Mouse (Mus musculus) A20 (cell line): ENCODE data around the gene Pak1.

Experiments used
- DNase-seq: peaks from one replicate; pipeline ENCODE4 v3.0.0-alpha.2; 2011; ENCODE audit warnings: low read depth, low spot score

The Pak1 gene

DNA sequence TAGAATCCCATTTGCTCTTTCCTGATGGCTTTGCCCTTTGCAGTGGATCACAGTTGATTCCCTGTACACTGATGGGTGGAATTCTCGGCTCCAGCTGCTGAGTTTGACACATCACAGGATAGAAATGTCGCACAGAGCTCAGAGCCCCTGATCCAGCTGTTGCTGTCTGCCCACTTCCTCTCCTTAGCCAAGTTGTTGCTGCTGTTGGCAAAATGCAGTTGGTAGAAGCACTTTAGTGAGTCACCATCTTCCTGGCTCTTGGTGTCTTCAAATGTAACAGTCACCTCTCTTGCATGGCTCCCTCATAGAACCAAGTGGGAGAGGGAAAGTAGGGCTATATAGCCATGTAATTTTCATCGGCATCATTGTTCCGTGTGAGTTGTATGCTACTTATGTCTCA lies 11.2 kb upstream of the Pak1 start:
- no peak for DNase-seq

- no peak for DNase-seq
Measured at GRCm38 (mm10) chr7:97780222-97780621, 8.1 kb upstream of the Pak1 start.

GRCm38 (mm10) chr7:97780815-97781214 lies 7.5 kb upstream of the Pak1 start:
- no peak for DNase-seq

GRCm38 (mm10) chr7:97781496-97781895 lies 6.8 kb upstream of the Pak1 start:
- no peak for DNase-seq

- no peak for DNase-seq
Measured at GRCm38 (mm10) chr7:97783523-97783922, 4.8 kb upstream of the Pak1 start.

DNA sequence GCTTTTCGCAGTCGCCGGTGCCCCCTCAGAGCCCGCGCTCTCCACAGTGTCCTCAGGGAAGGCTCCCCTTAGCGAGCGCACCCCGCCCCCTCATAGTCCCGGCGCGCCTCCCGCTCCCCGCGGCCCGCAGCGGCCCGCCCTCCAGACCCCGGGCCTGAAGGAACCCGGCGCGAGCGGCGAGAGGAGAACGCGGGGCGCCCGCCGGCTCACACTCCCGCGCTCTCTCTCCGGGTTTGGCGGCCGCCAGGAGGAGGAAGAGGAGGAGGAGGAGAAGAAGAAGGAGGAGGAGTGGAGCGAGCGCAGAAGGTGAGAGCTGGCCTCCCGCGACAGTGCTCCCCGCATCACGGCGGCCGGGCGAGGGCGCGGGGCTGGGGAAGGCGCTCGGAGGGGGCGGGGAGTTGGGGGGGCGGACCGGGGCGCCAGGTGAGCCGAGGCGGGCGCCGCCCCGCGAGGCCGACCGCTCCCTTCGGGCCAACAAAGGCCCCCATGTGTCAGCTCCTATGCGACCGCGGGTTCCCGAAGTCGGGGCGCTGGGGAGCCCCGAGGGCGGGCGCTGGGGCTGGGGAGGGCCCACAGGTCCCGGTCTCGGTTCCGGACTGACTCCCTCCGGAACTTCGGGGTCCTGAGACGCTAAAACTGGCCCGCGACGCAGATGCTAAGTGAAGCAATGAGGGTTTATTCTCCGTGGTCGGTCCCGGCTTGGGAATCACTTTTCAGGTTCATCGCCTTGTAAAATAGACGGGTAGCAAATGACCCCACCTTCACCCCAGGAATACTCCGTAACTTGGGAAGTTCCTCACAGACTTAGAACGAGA lies 535 bp downstream of the Pak1 start:
- no peak for DNase-seq

GRCm38 (mm10) chr7:97790272-97790671 lies 1.9 kb downstream of the Pak1 start:
- DNase-seq, result no peak

- DNase-seq, result no peak
Measured at GRCm38 (mm10) chr7:97792324-97792723, 4.0 kb downstream of the Pak1 start.

- no peak for DNase-seq
Measured at GRCm38 (mm10) chr7:97803116-97803515, 14.8 kb downstream of the Pak1 start.

- no peak for DNase-seq
Measured at GRCm38 (mm10) chr7:97804245-97805066, 16.1 kb downstream of the Pak1 start.

GRCm38 (mm10) chr7:97805067-97805365 lies 16.7 kb downstream of the Pak1 start:
- DNase-seq, result no peak

DNA sequence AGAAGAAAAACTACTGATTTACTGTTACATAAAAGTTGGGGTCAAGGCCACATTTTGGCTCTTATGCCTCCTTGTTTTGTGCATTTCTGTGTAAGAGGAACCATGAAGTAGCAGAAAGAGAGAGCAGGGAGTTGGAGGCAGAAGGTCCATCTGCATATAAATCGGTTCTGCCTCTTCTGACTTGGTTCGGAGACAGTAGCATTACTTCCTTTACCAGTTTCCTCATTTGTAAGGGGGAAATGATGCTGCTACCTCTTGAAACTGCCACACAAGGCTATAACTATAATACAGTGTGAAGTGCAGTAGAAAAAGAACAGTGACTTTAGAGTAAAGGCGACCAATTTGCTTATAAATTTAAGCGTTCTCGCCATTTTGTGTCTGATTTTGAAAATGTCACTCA lies 21.0 kb downstream of the Pak1 start:
- DNase-seq, result peak; percentile 9

- DNase-seq, result peak; percentile 11
Measured at GRCm38 (mm10) chr7:97821875-97822274, 33.5 kb downstream of the Pak1 start.

GRCm38 (mm10) chr7:97829091-97829490 lies 40.8 kb downstream of the Pak1 start:
- DNase-seq, result no peak

GRCm38 (mm10) chr7:97830739-97831138 lies 42.4 kb downstream of the Pak1 start:
- DNase-seq, result no peak

GRCm38 (mm10) chr7:97832987-97833386 lies 44.6 kb downstream of the Pak1 start:
- DNase-seq, result no peak

GRCm38 (mm10) chr7:97838574-97838973 lies 50.2 kb downstream of the Pak1 start:
- no peak for DNase-seq

DNA sequence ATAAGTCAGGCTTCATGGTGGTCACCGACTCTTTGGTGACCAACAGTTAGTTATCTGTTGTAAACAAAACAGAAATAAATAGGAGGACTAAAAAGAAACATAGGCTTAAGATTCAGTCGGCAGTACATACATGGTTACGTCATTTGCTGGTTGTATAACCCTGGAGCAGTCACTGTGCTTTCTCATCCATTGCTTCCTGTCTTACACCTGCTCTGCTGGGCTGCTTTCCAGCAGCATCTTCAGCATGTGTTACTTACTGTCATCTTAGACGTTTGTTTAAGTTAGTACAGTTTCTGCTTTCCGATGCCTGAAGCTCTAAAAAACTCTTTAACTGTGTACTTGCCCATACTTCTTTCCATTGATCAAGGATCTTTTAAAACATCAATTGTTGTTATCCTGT lies 53.0 kb downstream of the Pak1 start:
- no peak for DNase-seq

- DNase-seq, result no peak
Measured at GRCm38 (mm10) chr7:97842332-97842731, 54.0 kb downstream of the Pak1 start.

- peak; percentile 14 for DNase-seq
Measured at GRCm38 (mm10) chr7:97842806-97843570, 54.6 kb downstream of the Pak1 start.

DNA sequence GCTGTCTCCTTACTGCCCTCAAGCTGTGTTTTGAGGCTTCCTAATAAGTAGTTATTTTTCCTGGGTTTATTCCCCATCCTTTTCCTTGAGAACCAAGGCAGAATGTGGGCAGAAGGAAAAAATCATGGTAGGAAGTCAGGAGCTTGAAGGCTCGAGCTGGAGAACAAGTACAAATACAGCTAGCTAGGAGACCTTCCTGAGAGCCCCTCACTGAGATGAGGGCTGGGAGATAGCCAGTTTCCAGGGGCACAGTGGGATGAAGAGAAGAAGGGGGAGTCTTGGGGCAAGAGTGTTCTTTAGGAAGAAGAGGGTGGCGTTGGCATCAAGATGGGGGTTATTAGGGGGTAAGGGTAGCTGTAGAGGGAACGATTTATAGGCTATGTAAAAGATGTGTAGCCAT lies 56.1 kb downstream of the Pak1 start:
- no peak for DNase-seq

- no peak for DNase-seq
Measured at GRCm38 (mm10) chr7:97845546-97845945, 57.2 kb downstream of the Pak1 start.
